Mouse (Mus musculus) neural tube, embryonic 13.5 days (tissue): ENCODE data around the gene Syne1. TPM values are rescaled to one million over a fixed set of nuclear protein-coding genes. Genes with fewer than 3 reads are reported as not detected.

Source experiments
- ATAC-seq: fragments of 200-750 bp; cut with Nextera tagmentation; 2 replicates; pipeline ENCODE4 v1.8.0; 2017; ENCODE audit warnings: low read depth, mild to moderate bottlenecking, moderate TSS enrichment, moderate library complexity
- H3K27ac ChIP-seq: fragments of 300-500 bp; sonication (generic); replicated peaks from 2 replicates; pipeline ENCODE4 v1.5.1; 2015; ENCODE audit warnings: moderate library complexity, mild to moderate bottlenecking, inconsistent platforms
- H3K27me3 ChIP-seq: fragments of 300-500 bp; sonication (generic); 2 replicates; pipeline ENCODE4 v1.6.1; 2015; ENCODE audit warnings: mild to moderate bottlenecking, inconsistent platforms
- H3K36me3 ChIP-seq: fragments of 300-500 bp; sonication (generic); 2 replicates; pipeline ENCODE4 v1.6.1; 2015; ENCODE audit warnings: mild to moderate bottlenecking, inconsistent platforms
- H3K4me1 ChIP-seq: fragments of 300-500 bp; sonication (generic); replicated peaks from 2 replicates; pipeline ENCODE4 v1.6.1; 2015; ENCODE audit warnings: inconsistent platforms
- H3K4me2 ChIP-seq: fragments of 300-500 bp; sonication (generic); 2 replicates; pipeline ENCODE4 v1.6.1; 2015; ENCODE audit warnings: inconsistent platforms, mild to moderate bottlenecking, moderate library complexity
- H3K4me3 ChIP-seq: fragments of 300-500 bp; sonication (generic); 2 replicates; pipeline ENCODE4 v1.5.1; 2015; ENCODE audit warnings: mild to moderate bottlenecking, inconsistent platforms
- H3K9ac ChIP-seq: fragments of 300-500 bp; sonication (generic); 2 replicates; pipeline ENCODE4 v1.6.1; 2015; ENCODE audit warnings: moderate library complexity, mild to moderate bottlenecking, inconsistent platforms
- H3K9me3 ChIP-seq: fragments of 300-500 bp; sonication (generic); 2 replicates; pipeline ENCODE4 v1.6.1; 2016; ENCODE audit warnings: inconsistent platforms
- WGBS: fragments of 180-500 bp; shearing (Covaris S2); methylation state at CpG from one replicate; pipeline ENCODE4 v1.1.7; 2015; 5-methylcytosine and 5-hydroxymethylcytosine counted together
- polyA plus RNA-seq: library from polyadenylated mRNA; unstranded; fragments of >200 nt; fragmentation: Nextera tagmentation; extraction: Ambion mirVana; gene quantifications from 2 replicates; pipeline ENCODE4 v1.2.1, GENCODE M21; 2015

Gene Syne1
- polyA plus RNA-seq, 1 experiment from 2014 or later = 8.1 TPM

DNA sequence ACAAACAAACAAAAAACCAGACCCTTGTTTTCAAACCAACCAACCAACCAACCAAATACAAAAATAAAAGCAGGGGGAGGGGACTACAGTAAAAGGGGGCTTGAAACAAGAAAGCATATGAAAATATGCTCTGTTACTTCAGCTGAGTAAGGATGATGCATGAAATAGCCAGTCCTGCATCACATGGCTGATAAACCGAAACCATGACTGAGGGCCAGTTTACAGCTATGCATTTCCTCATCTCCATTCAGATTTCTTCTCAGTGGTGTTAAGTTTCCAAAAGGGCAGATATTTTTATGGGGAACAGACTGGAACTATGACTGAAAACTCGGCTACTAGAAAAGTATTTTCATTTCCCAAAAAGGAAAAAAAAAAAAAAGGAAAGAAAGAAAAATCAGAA, 522.1 kb downstream of the Syne1 start:
- no peak overlapping the region for H3K27ac ChIP-seq
- 0 out of 2 replicates have a peak, but pooled peaks cover 6% of the 10 kb centered on the region for H3K36me3 ChIP-seq
- no peak overlapping the region for H3K4me3 ChIP-seq
- no peak overlapping the region for H3K9ac ChIP-seq
- WGBS = 84% methylated on average over 2 of the region's 2 CpGs
- H3K9me3 ChIP-seq = no peaks in the 10 kb centered on the region
- no peak for ATAC-seq
- no peak overlapping the region for H3K4me2 ChIP-seq
- H3K4me1 ChIP-seq = 0 out of 2 replicates have a peak, but pooled peaks cover 5% of the 10 kb centered on the region
- H3K27me3 ChIP-seq = 0 out of 2 replicates have a peak, but pooled peaks cover 3% of the 10 kb centered on the region

DNA sequence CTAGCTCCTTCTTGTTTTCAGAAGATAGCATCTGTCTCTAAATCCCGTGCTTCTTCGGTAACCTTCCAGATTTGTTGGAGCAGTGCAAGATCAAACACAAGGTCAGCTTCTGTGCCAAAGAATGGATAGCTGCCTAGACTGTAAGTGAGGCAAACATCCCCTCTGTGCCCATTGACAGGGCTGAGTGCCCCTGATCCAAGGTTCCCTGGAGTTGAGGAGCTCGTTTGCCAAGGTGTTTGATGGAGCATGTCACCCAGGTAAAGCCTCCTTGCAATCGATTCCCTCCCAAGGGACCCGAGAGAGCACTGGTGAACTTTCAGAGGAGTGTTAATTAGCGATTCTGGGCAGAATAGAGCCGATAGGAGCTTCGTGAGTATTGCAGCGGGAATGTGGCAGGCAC, 523.0 kb downstream of the Syne1 start:
- Histone ChIP-seq H3K27ac (no peak overlapping the region), H3K4me1 (0 out of 2 replicates have a peak, but pooled peaks cover 5% of the 10 kb centered on the region), H3K27me3 (0 out of 2 replicates have a peak, but pooled peaks cover 3% of the 10 kb centered on the region), H3K4me2 (no peak overlapping the region), H3K9ac (no peak overlapping the region), H3K36me3 (0 out of 2 replicates have a peak, but pooled peaks cover 6% of the 10 kb centered on the region), H3K9me3 (no peaks in the 10 kb centered on the region), H3K4me3 (no peak overlapping the region)
- no peak for ATAC-seq
- 87% methylated on average over 9 of the region's 9 CpGs for WGBS

DNA sequence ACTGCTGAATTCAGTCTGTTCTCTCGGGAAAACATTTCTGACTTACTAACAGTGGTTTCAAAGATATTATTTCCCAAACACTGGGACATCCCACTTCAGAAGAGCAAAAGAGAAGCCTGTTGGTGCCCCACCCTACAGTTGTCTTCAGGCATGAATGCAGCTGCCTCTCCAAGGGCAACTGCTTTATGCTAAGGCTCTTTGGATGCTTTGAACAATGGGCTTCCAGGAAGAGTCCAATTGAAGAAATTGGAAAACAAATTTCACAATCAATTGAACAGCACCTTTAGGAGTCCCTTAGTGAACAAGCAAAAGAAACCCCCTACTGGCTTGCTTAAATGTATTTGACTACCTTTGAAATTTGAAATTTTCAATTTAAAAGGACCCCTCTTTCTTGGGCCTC, 524.1 kb downstream of the Syne1 start:
- H3K9ac ChIP-seq = no peak overlapping the region
- H3K4me3 ChIP-seq = no peak overlapping the region
- H3K4me2 ChIP-seq = no peak overlapping the region
- H3K27ac ChIP-seq = no peak overlapping the region
- H3K4me1 ChIP-seq = no peaks in the 10 kb centered on the region
- no peaks in the 10 kb centered on the region for H3K9me3 ChIP-seq
- 0 out of 2 replicates have a peak, but pooled peaks cover 3% of the 10 kb centered on the region for H3K27me3 ChIP-seq
- WGBS = 83% methylated on average over 1 of the region's 1 CpGs
- ATAC-seq = no peak
- H3K36me3 ChIP-seq = 0 out of 2 replicates have a peak, but pooled peaks cover 6% of the 10 kb centered on the region

DNA sequence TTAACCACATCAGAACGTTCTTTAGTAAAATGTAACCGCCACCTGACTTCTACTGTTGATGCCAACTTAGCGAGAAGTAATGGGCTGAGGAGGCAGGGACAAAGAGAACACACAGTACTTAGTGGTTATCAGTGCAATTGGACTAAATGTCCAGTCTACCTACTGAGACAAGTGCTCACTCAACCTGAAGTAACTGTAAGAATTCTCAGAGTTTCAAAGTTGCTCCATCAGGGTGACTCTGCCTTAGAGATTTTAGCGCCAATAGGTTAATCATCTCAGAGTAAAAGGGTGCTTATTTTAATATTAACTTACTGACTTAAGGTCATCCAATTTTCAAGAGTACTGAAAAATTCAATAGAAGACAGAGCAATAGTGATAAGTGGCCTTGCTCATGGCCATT, 525.4 kb downstream of the Syne1 start:
- no peaks in the 10 kb centered on the region for H3K27me3 ChIP-seq
- H3K4me1 ChIP-seq = no peaks in the 10 kb centered on the region
- no peaks in the 10 kb centered on the region for H3K36me3 ChIP-seq
- H3K9ac ChIP-seq = no peak overlapping the region
- no peak overlapping the region for H3K4me3 ChIP-seq
- no peaks in the 10 kb centered on the region for H3K9me3 ChIP-seq
- no peak overlapping the region for H3K27ac ChIP-seq
- no peak overlapping the region for H3K4me2 ChIP-seq
- ATAC-seq = no peak
- WGBS = 92% methylated on average over 4 of the region's 4 CpGs

DNA sequence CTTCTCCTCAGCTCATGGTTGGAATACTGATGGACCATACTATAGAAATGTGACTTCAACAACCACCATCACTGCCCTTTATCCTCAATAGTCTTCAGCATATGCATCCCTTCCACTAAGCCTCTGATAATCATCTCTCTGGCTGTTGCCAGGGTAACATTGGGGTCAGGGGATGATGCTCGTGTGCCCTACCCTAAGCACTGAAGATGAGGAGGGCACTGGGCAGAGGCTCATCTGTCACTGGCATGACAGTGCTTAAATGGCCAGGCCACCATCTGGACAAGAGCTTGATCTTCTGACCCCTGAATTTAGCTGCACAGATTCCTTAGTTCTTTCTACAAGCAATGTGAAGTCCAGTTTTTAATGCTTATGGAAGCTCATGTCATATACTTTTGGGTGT, 534.1 kb downstream of the Syne1 start:
- Histone ChIP-seq H3K4me1 (no peaks in the 10 kb centered on the region), H3K4me3 (no peak overlapping the region), H3K9me3 (no peaks in the 10 kb centered on the region), H3K4me2 (no peak overlapping the region), H3K27me3 (no peaks in the 10 kb centered on the region), H3K36me3 (no peaks in the 10 kb centered on the region), H3K9ac (no peak overlapping the region), H3K27ac (no peak overlapping the region)
- ATAC-seq = no peak
- 65% methylated on average over 1 of the region's 1 CpGs for WGBS

DNA sequence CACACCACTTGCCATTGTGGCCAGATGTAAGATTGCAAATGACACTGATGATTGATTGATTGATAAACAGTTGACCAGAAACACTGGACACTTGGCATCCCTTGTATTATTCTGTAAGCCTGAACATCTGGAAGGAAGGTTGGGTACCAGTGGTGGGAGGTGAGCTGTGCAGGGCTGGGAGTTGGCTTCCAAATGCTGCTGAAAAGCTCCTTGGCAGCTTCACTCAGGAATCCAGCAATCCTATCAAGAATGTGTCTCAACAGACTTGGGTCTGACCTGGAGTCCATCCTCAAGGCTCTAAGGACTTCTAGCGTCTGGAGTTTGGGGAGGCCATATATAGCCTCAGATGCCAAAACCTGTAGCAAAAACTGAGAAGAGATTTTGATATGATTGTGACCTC, 536.3 kb downstream of the Syne1 start:
- no peaks in the 10 kb centered on the region for H3K27me3 ChIP-seq
- no peaks in the 10 kb centered on the region for H3K36me3 ChIP-seq
- no peaks in the 10 kb centered on the region for H3K4me1 ChIP-seq
- no peak overlapping the region for H3K27ac ChIP-seq
- no peak overlapping the region for H3K9ac ChIP-seq
- no peak overlapping the region for H3K4me2 ChIP-seq
- H3K9me3 ChIP-seq = no peaks in the 10 kb centered on the region
- H3K4me3 ChIP-seq = no peak overlapping the region
- WGBS = 85% methylated on average over 1 of the region's 1 CpGs
- ATAC-seq = no peak

DNA sequence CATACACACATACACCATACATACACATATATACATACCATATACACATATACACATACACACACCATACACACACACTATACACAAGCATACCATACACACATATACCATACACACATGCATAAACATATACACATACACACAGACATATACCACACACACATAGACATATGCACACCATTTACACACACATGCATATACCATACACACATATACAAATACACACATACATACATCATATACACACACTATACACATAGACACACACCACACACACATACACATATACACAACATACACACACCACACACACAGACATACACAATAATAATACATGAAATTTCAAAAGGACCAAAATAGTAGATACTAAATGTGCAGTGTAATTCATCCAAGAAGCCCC, 539.3 kb downstream of the Syne1 start:
- ATAC-seq = no peak
- H3K9me3 ChIP-seq = no peaks in the 10 kb centered on the region
- H3K27ac ChIP-seq = no peak overlapping the region
- no peaks in the 10 kb centered on the region for H3K36me3 ChIP-seq
- H3K9ac ChIP-seq = no peak overlapping the region
- no peak overlapping the region for H3K4me2 ChIP-seq
- no peaks in the 10 kb centered on the region for H3K27me3 ChIP-seq
- H3K4me3 ChIP-seq = no peak overlapping the region
- H3K4me1 ChIP-seq = no peaks in the 10 kb centered on the region

DNA sequence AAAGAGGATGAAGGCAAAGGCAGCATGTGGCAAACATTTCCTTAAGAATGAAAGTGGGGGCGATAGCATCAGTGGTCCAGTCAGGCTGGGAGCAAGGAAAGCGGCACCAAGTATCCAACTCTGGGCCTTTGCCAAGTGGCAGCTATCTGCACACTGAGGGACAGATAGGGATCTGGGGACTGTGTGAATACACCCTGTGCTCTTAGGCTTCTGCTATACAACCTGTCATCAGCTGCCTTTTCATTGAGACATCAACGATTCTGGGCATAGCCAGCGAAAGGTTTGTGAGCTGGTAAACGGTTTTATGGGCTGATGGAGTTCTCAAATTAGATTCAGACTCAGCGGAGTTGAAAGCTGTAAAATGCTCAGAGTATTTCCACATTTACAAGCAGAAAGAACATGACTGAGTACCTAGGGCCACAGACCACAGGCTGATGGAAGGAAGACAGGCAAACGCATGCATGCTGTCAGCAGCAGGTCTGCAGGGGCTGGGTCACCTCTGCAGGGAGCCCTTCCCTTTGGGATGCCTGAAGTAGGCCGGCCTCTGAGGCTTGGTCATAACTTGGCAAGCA, 542.4 kb downstream of the Syne1 start:
- no peak overlapping the region for H3K4me2 ChIP-seq
- no peak overlapping the region for H3K27ac ChIP-seq
- ATAC-seq = no peak
- H3K36me3 ChIP-seq = no peaks in the 10 kb centered on the region
- H3K9me3 ChIP-seq = no peaks in the 10 kb centered on the region
- 56% methylated on average over 8 of the region's 8 CpGs for WGBS
- H3K9ac ChIP-seq = no peak overlapping the region
- no peaks in the 10 kb centered on the region for H3K4me1 ChIP-seq
- no peaks in the 10 kb centered on the region for H3K27me3 ChIP-seq
- H3K4me3 ChIP-seq = no peak overlapping the region

DNA sequence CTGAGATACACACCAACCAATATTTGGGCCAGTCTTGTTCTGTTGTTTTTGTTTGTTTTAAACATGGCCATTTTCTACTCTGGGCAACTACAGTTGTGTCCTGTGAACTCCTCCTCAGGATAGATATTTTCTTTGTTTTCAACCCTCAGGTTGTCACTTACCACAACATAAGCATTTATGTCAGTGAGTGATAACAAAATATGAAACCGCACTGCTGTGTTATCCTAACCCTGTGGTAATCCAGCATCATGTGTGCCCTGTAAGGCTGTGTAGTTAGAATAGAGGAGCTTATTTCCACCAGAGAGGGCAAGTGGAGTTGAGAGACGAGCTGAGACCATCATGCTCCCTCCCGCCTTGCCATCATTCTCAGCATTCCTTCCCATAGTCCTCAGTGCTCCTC, 554.7 kb downstream of the Syne1 start:
- no peaks in the 10 kb centered on the region for H3K27me3 ChIP-seq
- H3K4me3 ChIP-seq = no peak overlapping the region
- 91% methylated on average over 3 of the region's 3 CpGs for WGBS
- no peak overlapping the region for H3K27ac ChIP-seq
- H3K9ac ChIP-seq = no peak overlapping the region
- no peaks in the 10 kb centered on the region for H3K9me3 ChIP-seq
- no peak overlapping the region for H3K4me2 ChIP-seq
- H3K4me1 ChIP-seq = no peaks in the 10 kb centered on the region
- no peaks in the 10 kb centered on the region for H3K36me3 ChIP-seq
- ATAC-seq = no peak

DNA sequence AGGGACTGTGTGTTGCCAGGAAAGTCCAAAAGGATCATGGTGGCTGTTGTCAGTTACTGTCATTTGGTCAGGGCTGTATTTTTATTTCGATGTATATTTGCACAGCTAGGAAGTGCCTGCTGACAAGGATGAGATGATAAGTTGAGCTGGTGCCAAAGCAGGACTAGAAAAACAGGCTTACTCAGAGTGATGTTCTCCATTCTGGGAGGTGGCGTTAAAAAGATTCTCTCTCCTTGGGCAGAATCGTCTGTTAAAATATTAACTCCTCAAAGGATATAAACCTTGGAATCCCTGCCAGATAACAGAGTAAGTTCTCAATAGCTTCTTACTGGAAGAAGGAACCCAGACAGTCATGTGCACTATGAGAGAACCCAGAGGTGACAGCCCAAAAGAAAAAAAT, 557.5 kb downstream of the Syne1 start:
- Histone ChIP-seq H3K9ac (no peak overlapping the region), H3K27me3 (no peaks in the 10 kb centered on the region), H3K27ac (no peak overlapping the region), H3K9me3 (no peaks in the 10 kb centered on the region), H3K4me2 (no peak overlapping the region), H3K36me3 (no peaks in the 10 kb centered on the region), H3K4me3 (no peak overlapping the region), H3K4me1 (no peaks in the 10 kb centered on the region)
- 82% methylated on average over 3 of the region's 3 CpGs for WGBS
- ATAC-seq = no peak

DNA sequence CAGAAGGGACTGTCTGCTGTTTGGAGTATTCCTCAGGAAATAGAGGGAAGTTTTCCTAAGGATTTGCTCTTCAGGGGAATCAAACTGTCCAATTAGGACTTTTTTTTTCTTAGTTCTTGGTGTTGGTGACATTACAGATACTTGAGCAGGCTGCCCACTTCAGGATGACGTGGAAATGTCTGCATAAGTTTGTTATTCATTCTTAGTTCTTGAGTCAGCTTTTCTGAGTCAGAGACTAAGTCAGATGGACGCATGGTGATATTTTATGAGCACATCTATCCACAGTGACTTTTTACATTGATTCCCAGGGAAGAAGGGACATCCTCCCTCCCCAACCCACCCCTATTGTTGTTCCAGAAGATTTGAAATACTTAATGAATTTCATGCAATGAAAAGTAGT, 567.4 kb downstream of the Syne1 start:
- no peak for ATAC-seq
- H3K4me2 ChIP-seq = no peak overlapping the region
- H3K27me3 ChIP-seq = no peaks in the 10 kb centered on the region
- no peak overlapping the region for H3K27ac ChIP-seq
- no peaks in the 10 kb centered on the region for H3K36me3 ChIP-seq
- no peak overlapping the region for H3K4me3 ChIP-seq
- H3K9me3 ChIP-seq = no peaks in the 10 kb centered on the region
- H3K4me1 ChIP-seq = no peaks in the 10 kb centered on the region
- 66% methylated on average over 2 of the region's 2 CpGs for WGBS
- no peak overlapping the region for H3K9ac ChIP-seq

DNA sequence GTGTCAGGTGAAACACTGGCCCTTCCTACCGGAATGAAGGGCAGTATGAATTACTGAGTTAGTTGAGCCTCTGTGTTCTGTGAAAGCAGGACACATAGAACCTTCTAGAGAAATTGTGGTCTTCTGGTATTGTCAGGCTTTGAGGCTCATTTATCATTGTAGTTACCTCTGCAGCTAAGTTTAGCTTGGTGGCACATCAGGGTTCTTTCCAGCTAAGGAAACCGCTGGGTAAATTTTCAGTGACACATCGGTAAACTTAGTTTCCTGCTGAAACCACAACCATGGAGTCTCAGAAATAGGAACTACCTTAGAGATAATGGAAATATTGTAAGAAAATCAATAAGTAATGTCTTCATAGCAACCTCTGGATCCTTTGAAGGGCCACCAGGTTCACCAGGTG, 573.9 kb downstream of the Syne1 start:
- no peak overlapping the region for H3K4me3 ChIP-seq
- no peak overlapping the region for H3K27ac ChIP-seq
- 94% methylated on average over 3 of the region's 3 CpGs for WGBS
- H3K9me3 ChIP-seq = no peaks in the 10 kb centered on the region
- H3K36me3 ChIP-seq = no peaks in the 10 kb centered on the region
- no peak for ATAC-seq
- no peaks in the 10 kb centered on the region for H3K27me3 ChIP-seq
- H3K4me1 ChIP-seq = no peaks in the 10 kb centered on the region
- H3K4me2 ChIP-seq = no peak overlapping the region
- H3K9ac ChIP-seq = no peak overlapping the region

DNA sequence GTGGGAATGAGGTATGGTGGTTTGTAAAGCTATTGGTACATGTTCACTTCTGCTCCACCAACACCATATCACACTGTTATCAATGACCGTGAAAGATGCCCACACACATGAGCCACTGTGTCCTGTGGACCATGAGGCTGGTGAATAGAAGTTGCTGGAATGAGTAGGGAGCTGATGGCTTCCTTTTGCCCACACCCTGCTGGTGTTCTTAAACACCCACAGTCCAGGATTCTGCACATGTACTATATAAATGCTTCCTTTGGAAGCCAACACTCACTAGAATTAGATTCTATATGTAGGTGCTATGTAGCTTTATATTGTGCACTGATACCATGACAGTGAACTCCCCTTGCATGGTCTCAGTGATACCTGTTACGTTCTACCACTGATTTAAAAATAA, 574.7 kb downstream of the Syne1 start:
- no peaks in the 10 kb centered on the region for H3K9me3 ChIP-seq
- H3K4me2 ChIP-seq = no peak overlapping the region
- H3K36me3 ChIP-seq = no peaks in the 10 kb centered on the region
- H3K27me3 ChIP-seq = no peaks in the 10 kb centered on the region
- ATAC-seq = no peak
- H3K4me1 ChIP-seq = no peaks in the 10 kb centered on the region
- 89% methylated on average over 2 of the region's 2 CpGs for WGBS
- H3K4me3 ChIP-seq = no peak overlapping the region
- H3K9ac ChIP-seq = no peak overlapping the region
- no peak overlapping the region for H3K27ac ChIP-seq
